Mouse (Mus musculus) MEL (cell line): ENCODE data around the gene Parm1. TPM values are rescaled to one million over a fixed set of nuclear protein-coding genes. Genes with fewer than 3 reads are reported as not detected.

Experiments
- DNase-seq: peaks from one replicate; pipeline ENCODE4 v3.0.0; 2011; ENCODE audit warnings: low read depth, low spot score
- H3K27ac ChIP-seq: 2 replicates; pipeline ENCODE4 v1.5.1; 2012; ENCODE audit warnings: low read depth, mild to moderate bottlenecking, control low read depth, low read length, moderate library complexity; ENCODE audit not compliant: control insufficient read depth
- H3K27me3 ChIP-seq, 2 experiments: fragments of 150-350 bp in 1 of 2; sonication (generic) in 1 of 2; 2 replicates each; pipeline ENCODE4 v1.6.1; 2012; ENCODE audit warnings: low read length in 2 of 2, mild to moderate bottlenecking in 2 of 2, improper control_type of control experiment in 1 of 2, moderate library complexity in 1 of 2; ENCODE audit not compliant: insufficient read depth in 2 of 2, control insufficient read depth in 1 of 2
- H3K36me3 ChIP-seq, 2 experiments: 2 replicates each; pipeline ENCODE4 v1.6.1; 2012 to 2014; ENCODE audit warnings: low read length in 2 of 2, improper control_type of control experiment in 1 of 2, inconsistent platforms in 1 of 2, mild to moderate bottlenecking in 1 of 2; ENCODE audit not compliant: insufficient read depth in 2 of 2, control insufficient read depth in 1 of 2
- H3K4me1 ChIP-seq, 2 experiments: fragments of 150-350 bp in 1 of 2; sonication (generic) in 1 of 2; 2 replicates each; pipeline ENCODE4 v1.6.1; 2012; ENCODE audit warnings: low read length in 2 of 2, improper control_type of control experiment in 1 of 2, mild to moderate bottlenecking in 1 of 2; ENCODE audit not compliant: insufficient read depth in 2 of 2, control insufficient read depth in 1 of 2
- H3K4me3 ChIP-seq, 2 experiments: fragments of 150-350 bp in 1 of 2; sonication (generic) in 1 of 2; 2 replicates each; pipeline ENCODE4 v1.5.1; 2012; ENCODE audit warnings: low read depth in 2 of 2, low read length in 2 of 2, mild to moderate bottlenecking in 2 of 2, moderate library complexity in 2 of 2, control low read depth in 1 of 2, improper control_type of control experiment in 1 of 2; ENCODE audit not compliant: control insufficient read depth in 1 of 2, insufficient read depth in 1 of 2
- H3K79me2 ChIP-seq: 2 replicates; pipeline ENCODE4 v1.6.1; 2012; ENCODE audit warnings: mild to moderate bottlenecking, low read length, moderate library complexity; ENCODE audit not compliant: control insufficient read depth, poor library complexity, insufficient read depth
- H3K9ac ChIP-seq: 2 replicates; pipeline ENCODE4 v1.6.1; 2012; ENCODE audit warnings: low read depth, mild to moderate bottlenecking, control low read depth, low read length, moderate library complexity; ENCODE audit not compliant: control insufficient read depth, poor library complexity, severe bottlenecking
- H3K9me3 ChIP-seq: fragments of 150-350 bp; sonication (generic); replicated peaks from 2 replicates; pipeline ENCODE4 v1.6.1; 2012; ENCODE audit warnings: mild to moderate bottlenecking, low read length, improper control_type of control experiment, moderate library complexity; ENCODE audit not compliant: insufficient read depth
- BHLHE40 ChIP-seq: IDR thresholded peaks from 2 replicates; pipeline ENCODE4 v1.6.1; 2012; ENCODE audit warnings: low read depth, mild to moderate bottlenecking, inconsistent platforms, low read length, improper control_type of control experiment, borderline replicate concordance
- E2F4 ChIP-seq: IDR thresholded peaks from 2 replicates; pipeline ENCODE4 v1.6.1; 2011; ENCODE audit warnings: low read depth, low read length, improper control_type of control experiment, borderline replicate concordance
- EP300 ChIP-seq, 2 experiments: IDR thresholded peaks; 2 replicates each; pipeline ENCODE4 v1.6.1; 2011; ENCODE audit warnings: improper control_type of control experiment in 2 of 2, low read length in 2 of 2, low read depth in 1 of 2, mild to moderate bottlenecking in 1 of 2
- GABPA ChIP-seq: IDR thresholded peaks from 2 replicates; pipeline ENCODE4 v1.6.1; 2012; ENCODE audit warnings: low read depth, mild to moderate bottlenecking, inconsistent platforms, low read length, improper control_type of control experiment, moderate library complexity
- GATA1 ChIP-seq: IDR thresholded peaks from 2 replicates; pipeline ENCODE4 v1.6.1; 2011; ENCODE audit warnings: low read depth, low read length, improper control_type of control experiment
- JUND ChIP-seq: IDR thresholded peaks from 2 replicates; pipeline ENCODE4 v1.6.1; 2011; ENCODE audit warnings: low read depth, mild to moderate bottlenecking, improper control_type of control experiment, low read length
- MEF2A ChIP-seq: IDR thresholded peaks from 2 replicates; pipeline ENCODE4 v1.6.1; 2014; ENCODE audit warnings: low read depth, mild to moderate bottlenecking, inconsistent platforms, low read length, improper control_type of control experiment; ENCODE audit not compliant: poor library complexity, insufficient replicate concordance, severe bottlenecking; ENCODE audit errors: extremely low read depth
- MYB ChIP-seq: IDR thresholded peaks from 2 replicates; pipeline ENCODE4 v1.6.1; 2011; ENCODE audit warnings: mild to moderate bottlenecking, low read depth, low read length, improper control_type of control experiment
- NELFE ChIP-seq: IDR thresholded peaks from 2 replicates; pipeline ENCODE4 v1.6.1; 2011; ENCODE audit warnings: low read depth, low read length, improper control_type of control experiment
- NRF1 ChIP-seq: IDR thresholded peaks from 2 replicates; pipeline ENCODE4 v1.6.1; 2014; ENCODE audit warnings: low read depth, mild to moderate bottlenecking, inconsistent platforms, low read length, improper control_type of control experiment, moderate library complexity; ENCODE audit not compliant: poor library complexity, insufficient read depth, severe bottlenecking
- POLR2A ChIP-seq, 2 experiments: IDR thresholded peaks; 2 replicates each; pipeline ENCODE4 v1.6.1; 2011 to 2012; ENCODE audit warnings: low read length in 2 of 2, mild to moderate bottlenecking in 2 of 2, control low read depth in 1 of 2, improper control_type of control experiment in 1 of 2, low read depth in 1 of 2, moderate library complexity in 1 of 2; ENCODE audit not compliant: control insufficient read depth in 1 of 2, insufficient read depth in 1 of 2, poor library complexity in 1 of 2
- POLR2AphosphoS5 ChIP-seq: IDR thresholded peaks from 2 replicates; pipeline ENCODE4 v1.6.1; 2012; ENCODE audit warnings: low read depth, borderline replicate concordance, mild to moderate bottlenecking, inconsistent platforms, low read length, moderate library complexity, mixed read lengths
- RCOR1 ChIP-seq: IDR thresholded peaks from 2 replicates; pipeline ENCODE4 v1.6.1; 2012; ENCODE audit warnings: low read depth, mild to moderate bottlenecking, inconsistent platforms, low read length, improper control_type of control experiment
- SMC3 ChIP-seq: IDR thresholded peaks from 2 replicates; pipeline ENCODE4 v1.6.1; 2011; ENCODE audit warnings: low read depth, low read length, improper control_type of control experiment
- TAL1 ChIP-seq: IDR thresholded peaks from 2 replicates; pipeline ENCODE4 v1.6.1; 2012; ENCODE audit warnings: mild to moderate bottlenecking, inconsistent platforms, low read length, moderate library complexity, mixed read lengths
- TBP ChIP-seq: IDR thresholded peaks from 2 replicates; pipeline ENCODE4 v1.8.0; 2011; ENCODE audit warnings: low read depth, low read length, improper control_type of control experiment
- UBTF ChIP-seq: IDR thresholded peaks from 2 replicates; pipeline ENCODE4 v1.6.1; 2012; ENCODE audit warnings: low read depth, mild to moderate bottlenecking, inconsistent platforms, low read length, improper control_type of control experiment, moderate library complexity, borderline replicate concordance; ENCODE audit not compliant: insufficient read depth
- USF1 ChIP-seq: IDR thresholded peaks from 2 replicates; pipeline ENCODE4 v1.6.1; 2014; ENCODE audit warnings: low read depth, mild to moderate bottlenecking, inconsistent platforms, low read length, improper control_type of control experiment, moderate library complexity
- ZC3H11A ChIP-seq: IDR thresholded peaks from 2 replicates; pipeline ENCODE4 v1.6.1; 2012; ENCODE audit warnings: low read depth, mild to moderate bottlenecking, inconsistent platforms, low read length, improper control_type of control experiment
- ZNF384 ChIP-seq: IDR thresholded peaks from 2 replicates; pipeline ENCODE4 v1.6.1; 2012; ENCODE audit warnings: low read depth, mild to moderate bottlenecking, inconsistent platforms, low read length, improper control_type of control experiment
- polyA plus RNA-seq, 2 experiments: library from polyadenylated mRNA; stranded (reverse) in 1 of 2; unstranded in 1 of 2; fragments of >175 nt in 1 of 2; fragments of >200 nt in 1 of 2; gene quantifications; 2 replicates each; pipeline versions ENCODE4 v1.2.1 to v1.2.4; 2012; ENCODE audit warnings: low replicate concordance in 2 of 2, low read depth in 1 of 2; ENCODE audit not compliant: insufficient read length in 2 of 2, insufficient read depth in 1 of 2, missing spikeins in 1 of 2
- total RNA-seq: library from RNA; depleted of rRNA; stranded (reverse); fragments of 300-350 nt; gene quantifications from 2 replicates; pipeline ENCODE4 v1.2.3, GENCODE M21; 2012

Gene Parm1
- total and polyA plus RNA-seq, 3 experiments, result 19.1 to 76.1 (median 41.0) TPM

- Histone ChIP-seq H3K27me3 (no peaks in the 10 kb centered on the region), H3K4me3 (no peak overlapping the region), H3K9me3 (no peaks in the 10 kb centered on the region), H3K79me2 (no peaks in the 10 kb centered on the region), H3K9ac (no peak overlapping the region), H3K4me1 (peaks cover 0 to 12% of the 10 kb centered on the region in 2 experiments), H3K36me3 (peaks cover 0 to 31% of the 10 kb centered on the region in 2 experiments; a peak in 3 of 4 replicates), H3K27ac (no peak overlapping the region)
- TF ChIP-seq POLR2AphosphoS5, result no peak
- TF ChIP-seq BHLHE40, result no peak
- TF ChIP-seq ZNF384, result no peak
- TF ChIP-seq EP300 (IDR thresholded peaks at IDR 0.05; ENCODE audit: low read depth in 1 of 2, low read length in 2 of 2), result no peak
- TF ChIP-seq GATA1, result no peak
- no peak for TF ChIP-seq SMC3
- no peak for TF ChIP-seq UBTF
- no peak for TF ChIP-seq POLR2A (IDR thresholded peaks at IDR 0.05; ENCODE audit: control insufficient read depth in 1 of 2, insufficient read depth in 1 of 2, low read depth in 1 of 2, low read length in 2 of 2, poor library complexity in 1 of 2)
- no peak for TF ChIP-seq JUND
- no peak for TF ChIP-seq ZC3H11A
- TF ChIP-seq GABPA, result no peak
- no peak for TF ChIP-seq TBP
- TF ChIP-seq USF1, result no peak
- no peak for TF ChIP-seq NRF1
- TF ChIP-seq TAL1, result no peak
- no peak for TF ChIP-seq MYB
- TF ChIP-seq MEF2A, result no peak
- no peak for TF ChIP-seq NELFE
- no peak for TF ChIP-seq E2F4
- no peak for TF ChIP-seq RCOR1
- DNase-seq, result no peak
These were observed 94.2 kb downstream of the Parm1 start for GRCm38 (mm10) chr5:91611589-91611988.
